Mouse (Mus musculus) cerebellum, postnatal 4 days (tissue): ENCODE measurements around the gene Unk.

ENCODE experiments used
- DNase-seq, 2 experiments: peaks; one replicate each; pipeline ENCODE4 v3.0.0; 2022; ENCODE audit warnings: low spot score in 2 of 2, mixed read lengths in 1 of 2

Unk gene

GRCm38 (mm10) chr11:116030898-116031845 is 1.1 kb downstream of the Unk start:
- DNase-seq: peak in 1 of 2 experiments; percentile 31

- no peak for DNase-seq
These were observed 4.5 kb downstream of the Unk start for GRCm38 (mm10) chr11:116034584-116034983.

- no peak for DNase-seq
These were observed 6.5 kb downstream of the Unk start for GRCm38 (mm10) chr11:116036671-116037070.

GRCm38 (mm10) chr11:116037826-116038225 is 7.7 kb downstream of the Unk start:
- no peak for DNase-seq

- DNase-seq: no peak
These were observed 10.5 kb downstream of the Unk start for GRCm38 (mm10) chr11:116040593-116040992.

GRCm38 (mm10) chr11:116041833-116042232 is 11.7 kb downstream of the Unk start:
- no peak for DNase-seq

- no peak for DNase-seq
These were observed 12.4 kb downstream of the Unk start for GRCm38 (mm10) chr11:116042372-116043138.

GRCm38 (mm10) chr11:116043286-116043685 is 13.2 kb downstream of the Unk start:
- no peak for DNase-seq

GRCm38 (mm10) chr11:116045173-116045572 is 15.1 kb downstream of the Unk start:
- DNase-seq: no peak

GRCm38 (mm10) chr11:116049610-116050009 is 19.5 kb downstream of the Unk start:
- DNase-seq: no peak

- no peak for DNase-seq
These were observed 20.1 kb downstream of the Unk start for GRCm38 (mm10) chr11:116050196-116050595.

- DNase-seq: no peak
These were observed 23.5 kb downstream of the Unk start for GRCm38 (mm10) chr11:116053510-116054229.

- no peak for DNase-seq
These were observed 25.8 kb downstream of the Unk start for GRCm38 (mm10) chr11:116055873-116056272.

GRCm38 (mm10) chr11:116057237-116057881 is 27.2 kb downstream of the Unk start:
- no peak for DNase-seq

- DNase-seq: no peak
These were observed 28.0 kb downstream of the Unk start for GRCm38 (mm10) chr11:116058022-116058614.

GRCm38 (mm10) chr11:116058868-116059690 is 29.0 kb downstream of the Unk start:
- DNase-seq: no peak

GRCm38 (mm10) chr11:116059691-116060025 is 29.5 kb downstream of the Unk start:
- DNase-seq: no peak

- DNase-seq: no peak
These were observed 30.5 kb downstream of the Unk start for GRCm38 (mm10) chr11:116060596-116060995.

- DNase-seq: no peak
These were observed 31.7 kb downstream of the Unk start for GRCm38 (mm10) chr11:116061641-116062415.

GRCm38 (mm10) chr11:116062521-116062920 is 32.4 kb downstream of the Unk start:
- DNase-seq: no peak
